Mouse (Mus musculus) ZHBTc4 (cell line): ENCODE measurements around the gene Usp43.

ENCODE experiments used
- DNase-seq: peaks from one replicate; pipeline ENCODE4 v3.0.0-alpha.2; 2011; ENCODE audit warnings: low read depth, low spot score

Usp43 gene

DNA sequence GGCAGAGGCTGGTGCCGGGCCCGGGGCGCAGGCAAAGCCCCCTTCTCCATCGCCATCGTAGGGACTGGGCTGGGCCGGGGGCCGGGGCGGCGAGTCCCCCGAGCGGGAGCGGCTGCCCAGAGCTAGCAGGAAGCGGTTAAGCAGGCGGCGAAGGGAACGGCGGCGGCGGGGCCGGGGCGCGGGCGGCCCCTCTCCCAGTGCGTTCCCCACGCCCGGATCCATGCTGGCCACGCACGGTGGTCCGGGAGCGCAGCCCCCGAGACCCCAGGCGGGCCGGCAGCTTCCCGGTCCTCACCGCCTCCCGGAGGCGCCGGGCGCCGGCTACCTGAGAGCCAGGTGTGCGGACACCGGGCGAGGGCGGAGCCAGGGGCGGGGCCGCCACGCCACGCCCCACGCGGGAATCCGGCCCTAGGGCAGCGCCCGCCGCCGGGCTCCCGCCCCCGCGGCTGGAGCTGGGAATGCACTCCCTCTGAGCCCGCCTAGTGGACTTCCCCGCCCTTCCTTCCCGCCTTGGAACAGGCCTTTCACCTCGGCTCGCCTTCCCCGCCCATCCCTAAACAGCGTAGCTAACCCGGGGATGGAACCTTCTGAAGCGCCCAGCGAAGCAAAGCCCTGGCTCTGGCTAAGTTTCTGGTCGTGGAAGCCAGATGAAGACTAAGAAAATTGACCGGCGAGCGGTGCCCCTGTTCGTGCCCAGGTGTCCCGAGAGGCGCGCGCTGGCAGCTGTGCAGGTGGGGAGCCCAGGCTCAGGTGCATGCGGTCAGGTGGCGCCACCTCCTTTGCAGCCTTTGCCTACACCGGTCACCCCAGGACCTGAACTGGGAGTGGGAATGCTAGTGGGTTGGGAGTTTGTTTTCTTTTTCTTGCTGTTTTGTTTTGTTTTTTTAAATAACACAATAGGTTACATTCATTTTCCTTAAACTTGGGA is at the start of gene Usp43:
Gene Usp43, minus strand, starts transcription at position 327 of the 928 bp plus-strand sequence.
- peak; percentile 92 for DNase-seq

- DNase-seq, result no peak
Observed at GRCm38 (mm10) chr11:67967831-67968230, 45.9 kb upstream of the Usp43 start.

DNA sequence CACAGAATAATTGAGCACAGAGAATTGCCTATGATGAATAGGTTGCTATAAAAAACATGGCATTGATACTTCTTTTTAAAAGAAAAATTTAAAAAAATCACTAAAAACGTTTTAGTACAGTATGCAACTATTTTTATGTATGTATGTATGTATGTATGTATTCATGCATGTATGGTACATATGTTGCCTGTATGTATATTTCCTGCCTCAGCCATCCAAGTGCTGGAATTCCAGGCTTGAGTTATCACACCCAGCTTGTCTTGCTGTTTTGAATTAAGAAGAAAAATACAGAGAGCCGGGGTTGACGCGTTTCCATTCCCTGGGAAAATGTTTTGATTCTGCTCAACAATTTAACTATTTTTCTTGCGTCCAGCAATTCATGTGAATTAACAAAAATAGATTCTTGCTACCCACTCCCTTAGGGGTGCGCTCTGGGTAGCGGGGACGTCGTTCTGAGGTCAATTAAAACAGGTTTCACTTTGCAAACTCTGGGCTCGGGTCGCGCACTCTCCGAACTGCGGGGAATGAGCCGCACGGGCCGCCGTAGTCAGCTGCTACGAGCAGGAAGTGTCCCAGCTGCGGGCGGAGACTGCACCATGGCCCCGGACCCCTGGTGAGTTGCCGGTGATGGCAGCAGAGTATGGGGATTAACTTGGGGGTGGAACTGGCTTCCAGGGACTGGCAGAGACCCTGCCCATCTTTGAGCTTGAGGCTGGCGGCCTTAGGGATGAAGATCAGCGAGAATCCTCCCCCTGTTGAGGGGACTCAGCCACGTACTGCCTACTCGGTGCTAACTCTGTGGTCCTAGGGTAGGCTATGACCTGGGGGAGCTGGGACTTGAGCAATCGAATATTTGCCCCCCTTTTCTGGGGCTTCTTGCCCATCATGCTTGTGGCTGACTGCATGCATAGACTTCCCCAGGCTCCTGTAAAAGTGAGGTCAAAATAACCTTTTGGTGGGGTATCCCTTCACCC is 44.2 kb upstream of the Usp43 start, which contains the start of gene Stx8:
Gene Stx8, plus strand, starts transcription at position 289 of the 974 bp plus-strand sequence.
- DNase-seq, result peak; percentile 92

DNA sequence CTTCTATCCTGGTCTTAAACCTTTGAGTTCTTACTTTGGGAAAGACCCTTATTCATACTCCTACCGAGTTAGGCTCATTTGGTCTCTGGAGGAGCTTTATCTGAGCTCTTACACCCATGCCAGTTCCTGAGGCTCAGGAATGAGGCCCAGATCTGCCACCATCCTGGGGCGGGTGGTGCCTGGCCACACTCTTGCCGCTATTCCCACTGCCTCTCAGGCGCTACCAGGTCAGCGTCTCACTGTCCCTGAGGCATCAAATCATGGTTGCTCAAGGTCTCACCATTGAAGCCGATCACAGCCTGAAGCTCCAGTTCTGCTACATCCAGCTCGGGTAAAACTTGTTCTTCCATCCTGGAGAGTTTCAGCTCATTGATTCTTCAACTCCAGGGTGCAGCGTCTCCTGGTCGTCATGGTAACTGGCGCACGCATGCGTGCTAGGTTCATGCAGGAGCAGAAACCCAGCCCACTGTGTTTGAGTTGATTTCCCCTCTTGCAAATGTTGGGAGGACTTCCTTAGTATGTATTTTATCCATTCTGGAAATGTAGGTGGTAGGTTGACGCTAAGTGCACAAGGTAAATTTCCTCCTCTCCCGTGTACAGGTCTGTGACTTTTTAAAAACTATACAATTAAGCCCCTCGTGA is 43.4 kb upstream of the Usp43 start, which contains the start of gene Cfap52:
Gene Cfap52, minus strand, starts transcription at position 410 of the 642 bp plus-strand sequence.
- peak; percentile 94 for DNase-seq

- peak; percentile 87 for DNase-seq
Observed at GRCm38 (mm10) chr11:67964110-67964509, 42.2 kb upstream of the Usp43 start.

DNA sequence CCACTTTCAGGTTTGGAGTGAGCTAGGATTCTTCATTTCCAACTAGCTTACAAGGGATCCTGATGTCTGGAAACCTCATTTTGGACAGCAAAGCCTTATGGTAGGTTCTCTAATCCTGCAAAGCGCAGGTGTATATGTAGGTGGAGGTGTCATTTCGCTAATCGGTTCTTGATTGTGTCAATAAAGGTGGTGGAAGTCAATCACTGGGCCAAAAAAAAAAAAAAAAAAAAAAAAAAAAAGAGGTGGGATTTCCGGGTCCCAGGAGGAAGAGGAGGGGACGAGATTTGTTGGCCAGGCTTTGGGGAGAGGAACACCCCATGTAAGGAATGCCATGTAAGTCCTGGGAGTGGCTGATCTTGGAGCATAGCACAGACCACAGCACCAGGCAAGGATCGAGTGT is 32.5 kb upstream of the Usp43 start:
- no peak for DNase-seq

DNA sequence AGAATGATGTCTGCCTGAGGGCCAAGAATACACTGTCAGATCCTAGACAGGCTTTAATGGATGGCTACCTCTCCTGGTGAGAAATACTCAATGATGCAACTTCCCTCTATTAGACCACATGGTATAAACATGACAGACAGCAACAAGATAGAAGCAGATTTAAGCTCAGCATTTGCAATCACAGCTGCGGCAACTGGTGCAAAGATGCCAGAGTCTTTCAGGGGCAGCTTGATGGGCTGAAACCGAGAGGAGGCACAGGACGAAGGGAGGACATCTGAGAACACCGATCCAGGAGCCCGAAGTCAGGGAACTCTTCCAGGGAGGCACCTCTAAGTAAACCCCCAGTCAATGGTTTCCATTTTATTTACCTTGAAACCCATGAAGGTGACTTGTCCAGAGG is 31.7 kb upstream of the Usp43 start:
- no peak for DNase-seq

GRCm38 (mm10) chr11:67949475-67949874 is 27.5 kb upstream of the Usp43 start:
- DNase-seq, result no peak

DNA sequence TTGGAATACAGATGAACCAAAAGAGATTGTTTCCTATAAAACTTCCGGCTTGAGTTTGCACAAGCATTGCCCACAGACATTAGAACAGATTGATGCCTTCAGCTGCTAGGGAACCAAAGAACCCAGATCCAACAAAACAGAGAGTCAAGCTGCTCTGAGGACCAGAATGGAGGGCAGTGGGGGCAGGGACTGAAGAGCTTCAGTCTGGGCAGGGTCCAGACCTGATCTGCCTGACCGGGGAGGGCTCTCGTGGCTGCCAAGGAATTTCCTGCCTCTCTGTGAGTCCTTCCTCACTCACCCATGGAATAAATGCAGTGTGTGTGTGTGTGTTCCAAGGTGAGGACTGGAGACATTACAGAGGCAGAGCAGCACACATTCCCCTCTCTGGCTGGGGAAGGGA is 26.3 kb upstream of the Usp43 start:
- no peak for DNase-seq

DNA sequence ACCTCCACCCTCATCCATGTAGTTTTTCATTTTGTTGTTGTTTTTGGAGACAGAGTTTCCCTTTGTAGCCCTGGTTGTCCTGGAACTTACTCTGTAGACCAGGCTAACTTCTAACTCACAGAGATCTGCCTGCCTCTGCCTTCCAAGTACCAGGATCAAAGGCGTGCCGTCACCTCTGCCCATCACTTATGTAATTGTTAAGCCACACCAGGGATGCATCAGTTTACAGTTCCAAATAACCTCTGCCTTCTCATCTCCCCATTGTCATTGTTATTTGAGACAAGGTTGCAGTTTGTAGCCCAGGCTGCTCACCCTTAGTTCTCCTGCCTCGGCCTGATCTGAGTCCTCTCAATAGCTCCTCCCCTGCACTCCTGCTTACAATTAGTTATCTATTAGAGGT is 10.2 kb upstream of the Usp43 start:
- DNase-seq, result peak; percentile 61

GRCm38 (mm10) chr11:67926348-67927055 is 4.5 kb upstream of the Usp43 start:
- peak; percentile 61 for DNase-seq

GRCm38 (mm10) chr11:67925000-67925399 is 3.0 kb upstream of the Usp43 start:
- DNase-seq, result no peak

DNA sequence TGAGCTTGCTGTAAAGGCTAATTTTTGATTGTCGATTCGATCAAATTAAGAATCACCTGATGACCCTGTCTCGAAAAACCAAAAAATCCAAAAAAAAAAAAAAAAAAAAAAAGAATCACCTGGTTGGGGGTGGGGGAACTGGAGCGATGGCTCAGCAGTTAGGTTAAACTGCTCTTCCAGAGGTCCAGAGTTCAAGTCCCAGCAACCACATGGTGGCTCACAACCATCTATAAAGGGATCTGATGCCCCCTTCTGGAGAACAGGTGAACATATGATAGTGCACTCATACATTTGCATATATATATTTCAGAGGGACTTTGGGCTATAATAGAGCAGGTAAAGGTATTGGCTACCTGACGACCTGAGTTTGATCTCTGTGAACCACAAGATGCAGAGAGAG is 1.8 kb upstream of the Usp43 start:
- DNase-seq, result peak; percentile 43

- DNase-seq, result peak; percentile 86
Observed at GRCm38 (mm10) chr11:67922755-67923125, 787 bp upstream of the Usp43 start.

GRCm38 (mm10) chr11:67921091-67921826 is 694 bp downstream of the Usp43 start:
- DNase-seq, result peak; percentile 87

GRCm38 (mm10) chr11:67920226-67920960 is 1.6 kb downstream of the Usp43 start:
- DNase-seq, result no peak

GRCm38 (mm10) chr11:67919593-67919992 is 2.4 kb downstream of the Usp43 start:
- DNase-seq, result no peak

DNA sequence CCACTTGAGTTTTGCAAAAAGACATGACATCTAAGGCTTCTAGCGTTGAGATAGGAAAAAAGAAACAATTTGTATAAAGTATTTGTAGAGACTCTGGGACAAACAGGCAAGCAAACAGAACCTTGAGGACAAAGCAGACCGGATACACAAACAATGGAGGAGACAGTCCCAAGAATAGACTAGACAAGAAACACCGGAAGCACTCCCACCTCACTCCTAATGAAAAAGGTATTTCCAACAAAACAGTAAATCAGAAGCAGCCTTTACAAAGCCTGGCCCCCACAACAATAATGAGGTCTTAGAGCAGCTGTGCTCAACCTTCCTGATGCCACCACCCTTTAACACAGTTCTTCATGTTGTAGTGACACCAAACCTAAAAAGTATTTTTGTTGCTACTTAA is 4.8 kb downstream of the Usp43 start:
- DNase-seq, result no peak

DNA sequence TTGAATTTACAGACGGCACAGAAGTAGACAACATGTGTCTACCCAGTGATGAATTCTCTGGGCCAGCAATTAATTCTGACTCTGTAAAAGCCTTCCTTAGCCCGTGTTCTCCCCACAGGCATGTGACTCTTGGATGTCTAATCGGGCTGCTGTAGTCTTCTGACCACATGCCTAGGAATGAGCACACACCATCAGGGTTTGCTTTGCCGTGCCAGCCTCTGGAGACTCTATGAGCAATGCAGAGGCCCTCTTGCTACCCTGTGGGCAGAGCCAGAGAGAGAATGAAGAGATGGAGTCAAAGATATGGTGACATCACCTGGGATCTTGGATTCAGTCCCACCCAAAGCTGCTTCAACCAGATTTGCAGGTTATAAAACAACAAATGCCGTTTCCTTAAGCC is 10.9 kb downstream of the Usp43 start:
- no peak for DNase-seq

GRCm38 (mm10) chr11:67903756-67904155 is 18.2 kb downstream of the Usp43 start:
- no peak for DNase-seq
